Mouse (Mus musculus) intestine, embryonic 15.5 days (tissue): ENCODE data around the gene BC005624. TPM values are rescaled to one million over a fixed set of nuclear protein-coding genes. Genes with fewer than 3 reads are reported as not detected.

Experiments used
- ATAC-seq: fragments of 200-750 bp; cut with Nextera tagmentation; 2 replicates; pipeline ENCODE4 v1.8.0; 2017; ENCODE audit warnings: moderate TSS enrichment, moderate library complexity
- H3K27ac ChIP-seq: fragments of 300-500 bp; sonication (generic); 2 replicates; pipeline ENCODE4 v1.5.1; 2015; ENCODE audit warnings: mild to moderate bottlenecking, inconsistent platforms
- H3K27me3 ChIP-seq: fragments of 300-500 bp; sonication (generic); replicated peaks from 2 replicates; pipeline ENCODE4 v1.6.1; 2015; ENCODE audit warnings: inconsistent platforms
- H3K36me3 ChIP-seq: fragments of 300-500 bp; sonication (generic); 2 replicates; pipeline ENCODE4 v1.6.1; 2015; ENCODE audit warnings: inconsistent platforms
- H3K4me1 ChIP-seq: fragments of 300-500 bp; sonication (generic); replicated peaks from 2 replicates; pipeline ENCODE4 v1.6.1; 2015; ENCODE audit warnings: inconsistent platforms
- H3K4me2 ChIP-seq: fragments of 300-500 bp; sonication (generic); replicated peaks from 2 replicates; pipeline ENCODE4 v1.6.1; 2015; ENCODE audit warnings: mild to moderate bottlenecking, inconsistent platforms
- H3K4me3 ChIP-seq: fragments of 300-500 bp; sonication (generic); replicated peaks from 2 replicates; pipeline ENCODE4 v1.5.1; 2015; ENCODE audit warnings: inconsistent platforms
- H3K9ac ChIP-seq: fragments of 300-500 bp; sonication (generic); 2 replicates; pipeline ENCODE4 v1.6.1; 2015; ENCODE audit warnings: inconsistent platforms
- H3K9me3 ChIP-seq: fragments of 300-500 bp; sonication (generic); 2 replicates; pipeline ENCODE4 v1.6.1; 2016; ENCODE audit warnings: inconsistent platforms
- WGBS: fragments of 180-500 bp; shearing (Covaris S2); methylation state at CpG from one replicate; pipeline ENCODE4 v1.1.7; 2015; 5-methylcytosine and 5-hydroxymethylcytosine counted together
- polyA plus RNA-seq: library from polyadenylated mRNA; unstranded; fragments of >200 nt; fragmentation: Nextera tagmentation; extraction: Ambion mirVana; gene quantifications from 2 replicates; pipeline ENCODE4 v1.2.1, GENCODE M21; 2015

BC005624 gene
- polyA plus RNA-seq, 1 experiment from 2014 or later: 48.3 TPM

GRCm38 (mm10) chr2:31006434-31006833 is 24.4 kb upstream of the BC005624 start:
- ATAC-seq: no peak
- Histone ChIP-seq H3K36me3 (0 out of 2 replicates have a peak, but pooled peaks cover 5% of the 10 kb centered on the region), H3K4me2 (no peak overlapping the region), H3K9ac (no peak overlapping the region), H3K27me3 (no peaks in the 10 kb centered on the region), H3K27ac (no peak overlapping the region), H3K4me3 (no peak overlapping the region), H3K9me3 (no peaks in the 10 kb centered on the region), H3K4me1 (0 out of 2 replicates have a peak, but pooled peaks cover 2% of the 10 kb centered on the region)
- 70% methylated on average over 5 of the region's 5 CpGs for WGBS

- no peaks in the 10 kb centered on the region for H3K9me3 ChIP-seq
- 0 out of 2 replicates have a peak, but pooled peaks cover 2% of the 10 kb centered on the region for H3K4me1 ChIP-seq
- no peak overlapping the region for H3K4me3 ChIP-seq
- 0 out of 2 replicates have a peak, but pooled peaks cover under 1% of the 10 kb centered on the region for H3K36me3 ChIP-seq
- H3K9ac ChIP-seq: no peak overlapping the region
- H3K4me2 ChIP-seq: no peak overlapping the region
- no peak for ATAC-seq
- WGBS: 80% methylated on average over 2 of the region's 2 CpGs
- no peak overlapping the region for H3K27ac ChIP-seq
- H3K27me3 ChIP-seq: no peaks in the 10 kb centered on the region
Measured at GRCm38 (mm10) chr2:31005453-31005852, 23.5 kb upstream of the BC005624 start.

- Histone ChIP-seq H3K27me3 (no peaks in the 10 kb centered on the region), H3K36me3 (0 out of 2 replicates have a peak, but pooled peaks cover 5% of the 10 kb centered on the region), H3K4me2 (no peak overlapping the region), H3K4me3 (no peak overlapping the region), H3K9me3 (no peaks in the 10 kb centered on the region), H3K27ac (no peak overlapping the region), H3K9ac (no peak overlapping the region), H3K4me1 (0 out of 2 replicates have a peak, but pooled peaks cover 2% of the 10 kb centered on the region)
- WGBS: 93% methylated on average over 10 of the region's 10 CpGs
- ATAC-seq: no peak
Measured at GRCm38 (mm10) chr2:31002857-31003256, 20.9 kb upstream of the BC005624 start.

GRCm38 (mm10) chr2:30998443-30999260 is 16.7 kb upstream of the BC005624 start:
- no peaks in the 10 kb centered on the region for H3K9me3 ChIP-seq
- no peak overlapping the region for H3K27ac ChIP-seq
- 59% methylated on average over 8 of the region's 8 CpGs for WGBS
- no peak overlapping the region for H3K4me3 ChIP-seq
- no peak for ATAC-seq
- H3K36me3 ChIP-seq: 0 out of 2 replicates have a peak, but pooled peaks cover 5% of the 10 kb centered on the region
- no peaks in the 10 kb centered on the region for H3K27me3 ChIP-seq
- no peaks in the 10 kb centered on the region for H3K4me1 ChIP-seq
- no peak overlapping the region for H3K4me2 ChIP-seq
- no peak overlapping the region for H3K9ac ChIP-seq

GRCm38 (mm10) chr2:30995432-30995996 is 13.5 kb upstream of the BC005624 start:
- H3K4me2 ChIP-seq: no peak overlapping the region
- no peak overlapping the region for H3K4me3 ChIP-seq
- H3K4me1 ChIP-seq: no peaks in the 10 kb centered on the region
- no peak for ATAC-seq
- H3K9me3 ChIP-seq: no peaks in the 10 kb centered on the region
- WGBS: 79% methylated on average over 11 of the region's 11 CpGs
- no peak overlapping the region for H3K9ac ChIP-seq
- H3K36me3 ChIP-seq: 0 out of 2 replicates have a peak, but pooled peaks cover 5% of the 10 kb centered on the region
- H3K27ac ChIP-seq: no peak overlapping the region
- no peaks in the 10 kb centered on the region for H3K27me3 ChIP-seq

- Histone ChIP-seq H3K27ac (no peak overlapping the region), H3K9me3 (no peaks in the 10 kb centered on the region), H3K4me1 (no peaks in the 10 kb centered on the region), H3K4me3 (no peak overlapping the region), H3K27me3 (no peaks in the 10 kb centered on the region), H3K36me3 (no peaks in the 10 kb centered on the region), H3K4me2 (no peak overlapping the region), H3K9ac (no peak overlapping the region)
- ATAC-seq: no peak
- 86% methylated on average over 4 of the region's 4 CpGs for whole genome bisulfite sequencing
Measured at GRCm38 (mm10) chr2:30994853-30995252, 12.9 kb upstream of the BC005624 start.

- H3K4me2 ChIP-seq: no peak overlapping the region
- H3K4me3 ChIP-seq: no peak overlapping the region
- no peaks in the 10 kb centered on the region for H3K9me3 ChIP-seq
- peaks cover 10% of the 10 kb centered on the region; the same call in 1 of the 2 replicates for H3K4me1 ChIP-seq
- ATAC-seq: no peak
- WGBS: 73% methylated on average over 9 of the region's 9 CpGs
- H3K9ac ChIP-seq: no peak overlapping the region
- no peaks in the 10 kb centered on the region for H3K36me3 ChIP-seq
- H3K27me3 ChIP-seq: no peaks in the 10 kb centered on the region
- no peak overlapping the region for H3K27ac ChIP-seq
Measured at GRCm38 (mm10) chr2:30990221-30990620, 8.2 kb upstream of the BC005624 start.

- Histone ChIP-seq H3K36me3 (no peaks in the 10 kb centered on the region), H3K9me3 (no peaks in the 10 kb centered on the region), H3K9ac (no peak overlapping the region), H3K27ac (peak overlapping the region; percentile 71), H3K4me1 (peaks cover 27% of the 10 kb centered on the region), H3K27me3 (no peaks in the 10 kb centered on the region), H3K4me2 (peak overlapping the region; percentile 46), H3K4me3 (no peak overlapping the region)
- 16% methylated on average over 17 of the region's 17 CpGs for WGBS
- ATAC-seq: peak; percentile 40
Measured at GRCm38 (mm10) chr2:30985111-30986020, 3.4 kb upstream of the BC005624 start.

- WGBS: 45% methylated on average over 7 of the region's 7 CpGs
- no peak for ATAC-seq
- Histone ChIP-seq H3K4me1 (peaks cover 27% of the 10 kb centered on the region), H3K36me3 (no peaks in the 10 kb centered on the region; the same call in 1 of the 2 replicates), H3K4me2 (peak overlapping the region; percentile 75), H3K27me3 (no peaks in the 10 kb centered on the region), H3K4me3 (peak overlapping the region; percentile 74), H3K9me3 (no peaks in the 10 kb centered on the region), H3K27ac (no peak overlapping the region), H3K9ac (no peak overlapping the region)
Measured at GRCm38 (mm10) chr2:30983024-30983423, 1.0 kb upstream of the BC005624 start.

- Histone ChIP-seq H3K27ac (peak within 1 kb of the TSS; percentile 82), H3K4me3 (peak within 1 kb of the TSS; percentile 84), H3K4me1 (peaks cover 15% of the 10 kb centered on the region), H3K36me3 (peaks cover 16% of the 10 kb centered on the region; the same call in 1 of the 2 replicates), H3K27me3 (no peaks in the 10 kb centered on the region), H3K9me3 (no peaks in the 10 kb centered on the region), H3K4me2 (peak within 1 kb of the TSS; percentile 89), H3K9ac (peak within 1 kb of the TSS; percentile 82)
- WGBS: 2% methylated on average over 59 of the region's 59 CpGs
- peak; percentile 97 for ATAC-seq
Measured at GRCm38 (mm10) chr2:30967352-30968327, 14.4 kb downstream of the BC005624 start, which contains the start of gene Tor1a. Gene Tor1a (minus strand): TSS chr2:30967933.

- Histone ChIP-seq H3K4me2 (peak overlapping the region; percentile 89), H3K9ac (peak overlapping the region; percentile 82), H3K9me3 (no peaks in the 10 kb centered on the region), H3K4me1 (peaks cover 15% of the 10 kb centered on the region), H3K36me3 (peaks cover 18% of the 10 kb centered on the region; the same call in 1 of the 2 replicates), H3K27ac (peak overlapping the region; percentile 82; the same call in 1 of the 2 replicates), H3K27me3 (no peaks in the 10 kb centered on the region), H3K4me3 (peak overlapping the region; percentile 84)
- 18% methylated on average over 16 of the region's 16 CpGs for WGBS
- ATAC-seq: no peak
Measured at GRCm38 (mm10) chr2:30966826-30967225, 15.2 kb downstream of the BC005624 start.
